Mouse (Mus musculus): ENCODE measurements around the gene Acot1. TPM values are rescaled to one million over a fixed set of nuclear protein-coding genes. Genes with fewer than 3 reads are reported as not detected.
"Not testable (repeated sequence)": the region's sequence is repeated elsewhere in the genome, so short reads cannot be mapped to it uniquely, and the experiment has no call there.

Acot1 gene
- polyA plus RNA-seq, 1 experiment: 0.06 TPM

- TF ChIP-seq USF1 (IDR thresholded peaks at IDR 0.05; ENCODE audit: low read depth) (no peak), TCF12 (IDR thresholded peaks at IDR 0.05; ENCODE audit: insufficient read depth, poor library complexity, severe bottlenecking) (no peak), POLR2AphosphoS2 (IDR thresholded peaks at IDR 0.05; ENCODE audit: insufficient read length, low read depth) (no peak), POLR2A (IDR thresholded peaks at IDR 0.05; ENCODE audit: insufficient read length, low read depth) (no peak), TCF3 (IDR thresholded peaks at IDR 0.05; ENCODE audit: insufficient read length, low read depth) (no peak), MAX (IDR thresholded peaks at IDR 0.05; ENCODE audit: low read depth) (no peak), SRF (IDR thresholded peaks at IDR 0.05; ENCODE audit: control insufficient read depth, insufficient read length, low read depth) (no peak), MYOD1 (IDR thresholded peaks at IDR 0.05; ENCODE audit: control insufficient read depth in 1 of 3, insufficient read length in 2 of 3, low read depth in 2 of 3) (no peak), REST (IDR thresholded peaks at IDR 0.05; ENCODE audit: insufficient read depth, insufficient read length) (no peak), MYOG (IDR thresholded peaks at IDR 0.05; ENCODE audit: control insufficient read depth in 1 of 3, insufficient read depth in 1 of 3, insufficient read length in 2 of 3, low read depth in 2 of 3) (no peak), E2F4 (IDR thresholded peaks at IDR 0.05; ENCODE audit: insufficient read depth) (no peak)
- Histone ChIP-seq H3ac (ENCODE audit: control insufficient read depth, insufficient read length) (no peak overlapping the region), H3K4me2 (ENCODE audit: low read depth) (no peak overlapping the region), H3K79me2 (ENCODE audit: control insufficient read depth, insufficient read depth) (no peaks in the 10 kb centered on the region), H3K27me3 (ENCODE audit: control insufficient read depth, insufficient read depth, insufficient read length) (peaks cover 5% of the 10 kb centered on the region), H3K36me3 (ENCODE audit: control insufficient read depth, insufficient read depth) (no peaks in the 10 kb centered on the region), H3K4me3 (no peak overlapping the region)
Observed at GRCm38 (mm10) chr12:84042248-84042647, 33.0 kb downstream of the Acot1 start.

- Histone ChIP-seq H3ac (ENCODE audit: control insufficient read depth, insufficient read length) (no peak overlapping the region), H3K27me3 (ENCODE audit: control insufficient read depth, insufficient read depth, insufficient read length) (no peaks in the 10 kb centered on the region), H3K79me2 (ENCODE audit: control insufficient read depth, insufficient read depth) (no peaks in the 10 kb centered on the region), H3K4me3 (no peak overlapping the region), H3K36me3 (ENCODE audit: control insufficient read depth, insufficient read depth) (no peaks in the 10 kb centered on the region), H3K4me2 (ENCODE audit: low read depth) (no peak overlapping the region)
- no peak for TF ChIP-seq MYOG (IDR thresholded peaks at IDR 0.05; ENCODE audit: control insufficient read depth in 1 of 3, insufficient read depth in 1 of 3, insufficient read length in 2 of 3, low read depth in 2 of 3)
- TF ChIP-seq POLR2AphosphoS2 (IDR thresholded peaks at IDR 0.05; ENCODE audit: insufficient read length, low read depth): no peak
- TF ChIP-seq MAX (IDR thresholded peaks at IDR 0.05; ENCODE audit: low read depth): no peak
- no peak for TF ChIP-seq E2F4 (IDR thresholded peaks at IDR 0.05; ENCODE audit: insufficient read depth)
- TF ChIP-seq USF1 (IDR thresholded peaks at IDR 0.05; ENCODE audit: low read depth): no peak
- no peak for TF ChIP-seq CEBPB (IDR thresholded peaks at IDR 0.05; ENCODE audit: insufficient read depth, poor library complexity, severe bottlenecking)
- TF ChIP-seq TCF12 (IDR thresholded peaks at IDR 0.05; ENCODE audit: insufficient read depth, poor library complexity, severe bottlenecking): no peak
- TF ChIP-seq TCF3 (IDR thresholded peaks at IDR 0.05; ENCODE audit: insufficient read length, low read depth): no peak
- TF ChIP-seq SRF (IDR thresholded peaks at IDR 0.05; ENCODE audit: control insufficient read depth, insufficient read length, low read depth): no peak
- no peak for TF ChIP-seq MYOD1 (IDR thresholded peaks at IDR 0.05; ENCODE audit: control insufficient read depth in 1 of 3, insufficient read length in 2 of 3, low read depth in 2 of 3)
- TF ChIP-seq REST (IDR thresholded peaks at IDR 0.05; ENCODE audit: insufficient read depth, insufficient read length): no peak
Observed at GRCm38 (mm10) chr12:84044045-84044444, 34.8 kb downstream of the Acot1 start.

- no peaks in the 10 kb centered on the region for H3K79me2 ChIP-seq (ENCODE audit: control insufficient read depth, insufficient read depth)
- no peak overlapping the region for H3ac ChIP-seq (ENCODE audit: control insufficient read depth, insufficient read length)
- no peaks in the 10 kb centered on the region for H3K27me3 ChIP-seq (ENCODE audit: control insufficient read depth, insufficient read depth, insufficient read length)
- H3K4me3 ChIP-seq: no peak overlapping the region
- H3K36me3 ChIP-seq (ENCODE audit: control insufficient read depth, insufficient read depth): no peaks in the 10 kb centered on the region
- no peak for TF ChIP-seq CEBPB (IDR thresholded peaks at IDR 0.05; ENCODE audit: insufficient read depth, poor library complexity, severe bottlenecking)
- no peak for TF ChIP-seq USF1 (IDR thresholded peaks at IDR 0.05; ENCODE audit: low read depth)
- TF ChIP-seq MYOD1 (IDR thresholded peaks at IDR 0.05; ENCODE audit: control insufficient read depth in 1 of 3, insufficient read length in 2 of 3, low read depth in 2 of 3): no peak
- TF ChIP-seq REST (IDR thresholded peaks at IDR 0.05; ENCODE audit: insufficient read depth, insufficient read length): no peak
- no peak for TF ChIP-seq MAX (IDR thresholded peaks at IDR 0.05; ENCODE audit: low read depth)
- H3K4me2 ChIP-seq (ENCODE audit: low read depth): no peak overlapping the region
Observed at GRCm38 (mm10) chr12:84046906-84047305, 37.6 kb downstream of the Acot1 start.

- H3ac ChIP-seq (ENCODE audit: control insufficient read depth, insufficient read length); H3K36me3 ChIP-seq (ENCODE audit: control insufficient read depth, insufficient read depth); H3K79me2 ChIP-seq (ENCODE audit: control insufficient read depth, insufficient read depth); H3K4me2 ChIP-seq (ENCODE audit: low read depth); H3K4me3 ChIP-seq; H3K27me3 ChIP-seq (ENCODE audit: control insufficient read depth, insufficient read depth, insufficient read length): not testable (repeated sequence)
Observed at GRCm38 (mm10) chr12:84050744-84051143, 41.5 kb downstream of the Acot1 start.

- Histone ChIP-seq H3K4me2 (ENCODE audit: low read depth) (no peak within 1 kb of the TSS), H3K79me2 (ENCODE audit: control insufficient read depth, insufficient read depth) (no peaks in the 10 kb centered on the region), H3K4me3 (no peak within 1 kb of the TSS), H3ac (ENCODE audit: control insufficient read depth, insufficient read length) (no peak within 1 kb of the TSS), H3K27me3 (ENCODE audit: control insufficient read depth, insufficient read depth, insufficient read length) (no peaks in the 10 kb centered on the region), H3K36me3 (ENCODE audit: control insufficient read depth, insufficient read depth) (no peaks in the 10 kb centered on the region)
- TF ChIP-seq POLR2AphosphoS2 (IDR thresholded peaks at IDR 0.05; ENCODE audit: insufficient read length, low read depth) (no peak), TCF3 (IDR thresholded peaks at IDR 0.05; ENCODE audit: insufficient read length, low read depth) (no peak), E2F4 (IDR thresholded peaks at IDR 0.05; ENCODE audit: insufficient read depth) (no peak), POLR2A (IDR thresholded peaks at IDR 0.05; ENCODE audit: insufficient read length, low read depth) (no peak), MYOD1 (IDR thresholded peaks at IDR 0.05; ENCODE audit: control insufficient read depth in 1 of 3, insufficient read length in 2 of 3, low read depth in 2 of 3) (no peak), CEBPB (IDR thresholded peaks at IDR 0.05; ENCODE audit: insufficient read depth, poor library complexity, severe bottlenecking) (no peak), SRF (IDR thresholded peaks at IDR 0.05; ENCODE audit: control insufficient read depth, insufficient read length, low read depth) (no peak), TCF12 (IDR thresholded peaks at IDR 0.05; ENCODE audit: insufficient read depth, poor library complexity, severe bottlenecking) (no peak), USF1 (IDR thresholded peaks at IDR 0.05; ENCODE audit: low read depth) (no peak), MYOG (IDR thresholded peaks at IDR 0.05; ENCODE audit: control insufficient read depth in 1 of 3, insufficient read depth in 1 of 3, insufficient read length in 2 of 3, low read depth in 2 of 3) (no peak), REST (IDR thresholded peaks at IDR 0.05; ENCODE audit: insufficient read depth, insufficient read length) (no peak), MAX (IDR thresholded peaks at IDR 0.05; ENCODE audit: low read depth) (no peak)
Observed at GRCm38 (mm10) chr12:84051937-84052474, 42.7 kb downstream of the Acot1 start, which contains the start of gene Acot3. Gene Acot3 (plus strand): TSS chr12:84052144.

Data from myocyte (in vitro differentiated cells).